Mouse (Mus musculus) embryonic facial prominence, embryonic 10.5 days (tissue): ENCODE measurements around the gene Alg9. TPM values are rescaled to one million over a fixed set of nuclear protein-coding genes. Genes with fewer than 3 reads are reported as not detected.

Experiments
- DNase-seq: peaks from one replicate; pipeline ENCODE4 v3.0.0-alpha.2; 2017; ENCODE audit warnings: low spot score
- H3K27ac ChIP-seq: fragments of 300-500 bp; sonication (generic); replicated peaks from 2 replicates; pipeline ENCODE4 v1.5.1; 2016; ENCODE audit warnings: mild to moderate bottlenecking
- H3K27me3 ChIP-seq: fragments of 300-500 bp; sonication (generic); replicated peaks from 2 replicates; pipeline ENCODE4 v1.6.1; 2016; ENCODE audit warnings: low read depth, mild to moderate bottlenecking; ENCODE audit not compliant: poor library complexity, severe bottlenecking
- H3K36me3 ChIP-seq: fragments of 300-500 bp; sonication (generic); replicated peaks from 2 replicates; pipeline ENCODE4 v1.6.1; 2016; ENCODE audit warnings: mild to moderate bottlenecking, moderate library complexity
- H3K4me1 ChIP-seq: fragments of 300-500 bp; sonication (generic); 2 replicates; pipeline ENCODE4 v1.6.1; 2016
- H3K4me3 ChIP-seq: fragments of 300-500 bp; sonication (generic); 2 replicates; pipeline ENCODE4 v1.5.1; 2016; ENCODE audit warnings: mild to moderate bottlenecking, moderate library complexity
- H3K9me3 ChIP-seq: fragments of 300-500 bp; sonication (generic); 2 replicates; pipeline ENCODE4 v1.6.1; 2016; ENCODE audit warnings: mild to moderate bottlenecking
- WGBS: fragments of 180-500 bp; shearing (Covaris S2); methylation state at CpG from one replicate; pipeline ENCODE4 v1.1.7; 2016; 5-methylcytosine and 5-hydroxymethylcytosine counted together
- polyA plus RNA-seq: library from polyadenylated mRNA; unstranded; fragments of >200 nt; fragmentation: Nextera tagmentation; extraction: Ambion mirVana; gene quantifications from 2 replicates; pipeline ENCODE4 v1.2.1, GENCODE M21; 2016

Gene Alg9
- polyA plus RNA-seq, 1 experiment from 2014 or later: 40.1 TPM

GRCm38 (mm10) chr9:50768107-50769002 is 6.5 kb upstream of the Alg9 start, which contains the start of gene Fdxacb1:
Gene Fdxacb1 (plus strand): TSS chr9:50768236.
- Histone ChIP-seq H3K4me3 (peak within 1 kb of the TSS; percentile 78), H3K27me3 (no peaks in the 10 kb centered on the region), H3K36me3 (peaks cover 17% of the 10 kb centered on the region), H3K9me3 (no peaks in the 10 kb centered on the region), H3K4me1 (peaks cover 16% of the 10 kb centered on the region), H3K27ac (peak within 1 kb of the TSS; percentile 94)
- DNase-seq: peak; percentile 97
- WGBS: 6% methylated on average over 59 of the region's 59 CpGs

- Histone ChIP-seq H3K9me3 (no peaks in the 10 kb centered on the region), H3K36me3 (peaks cover 17% of the 10 kb centered on the region), H3K27me3 (no peaks in the 10 kb centered on the region), H3K4me3 (no peak overlapping the region), H3K27ac (no peak overlapping the region), H3K4me1 (peaks cover 25% of the 10 kb centered on the region)
- WGBS: 83% methylated on average over 2 of the region's 2 CpGs
- no peak for DNase-seq
Measured at GRCm38 (mm10) chr9:50770011-50770410, 4.8 kb upstream of the Alg9 start.

- Histone ChIP-seq H3K27ac (no peak overlapping the region), H3K9me3 (no peaks in the 10 kb centered on the region), H3K4me3 (peak overlapping the region; percentile 94; the same call in 1 of the 2 replicates), H3K36me3 (peaks cover 38% of the 10 kb centered on the region), H3K27me3 (no peaks in the 10 kb centered on the region), H3K4me1 (peaks cover 29% of the 10 kb centered on the region)
- WGBS: 85% methylated on average over 4 of the region's 4 CpGs
- DNase-seq: no peak
Measured at GRCm38 (mm10) chr9:50774026-50774462, 775 bp upstream of the Alg9 start.

- Histone ChIP-seq H3K4me3 (peak overlapping the region; percentile 94), H3K36me3 (peaks cover 53% of the 10 kb centered on the region), H3K27me3 (no peaks in the 10 kb centered on the region), H3K9me3 (no peaks in the 10 kb centered on the region), H3K27ac (peak overlapping the region; percentile 96), H3K4me1 (peaks cover 23% of the 10 kb centered on the region)
- DNase-seq: no peak
- WGBS: under 1% methylated on average over 30 of the region's 30 CpGs
Measured at GRCm38 (mm10) chr9:50775662-50776126, 875 bp downstream of the Alg9 start.

- Histone ChIP-seq H3K36me3 (peaks cover 53% of the 10 kb centered on the region), H3K9me3 (no peaks in the 10 kb centered on the region), H3K4me3 (peak overlapping the region; percentile 94), H3K4me1 (peaks cover 23% of the 10 kb centered on the region), H3K27me3 (no peaks in the 10 kb centered on the region), H3K27ac (peak overlapping the region; percentile 96)
- no peak for DNase-seq
- 70% methylated on average over 11 of the region's 11 CpGs for whole genome bisulfite sequencing
Measured at GRCm38 (mm10) chr9:50776162-50776760, 1.4 kb downstream of the Alg9 start.

GRCm38 (mm10) chr9:50782155-50782554 is 7.3 kb downstream of the Alg9 start:
- no peak overlapping the region for H3K27ac ChIP-seq
- peaks cover 98% of the 10 kb centered on the region for H3K36me3 ChIP-seq
- peak; percentile 48 for DNase-seq
- no peaks in the 10 kb centered on the region for H3K27me3 ChIP-seq
- 73% methylated on average over 2 of the region's 2 CpGs for WGBS
- no peaks in the 10 kb centered on the region for H3K9me3 ChIP-seq
- no peaks in the 10 kb centered on the region for H3K4me1 ChIP-seq
- H3K4me3 ChIP-seq: no peak overlapping the region

- no peak for DNase-seq
- Histone ChIP-seq H3K4me1 (no peaks in the 10 kb centered on the region), H3K27me3 (no peaks in the 10 kb centered on the region), H3K27ac (no peak overlapping the region), H3K9me3 (no peaks in the 10 kb centered on the region), H3K4me3 (no peak overlapping the region), H3K36me3 (peaks cover 69% of the 10 kb centered on the region)
- WGBS: 91% methylated on average over 3 of the region's 3 CpGs
Measured at GRCm38 (mm10) chr9:50795266-50795665, 20.4 kb downstream of the Alg9 start.

- peaks cover 69% of the 10 kb centered on the region for H3K36me3 ChIP-seq
- WGBS: 87% methylated on average over 8 of the region's 8 CpGs
Measured at GRCm38 (mm10) chr9:50796776-50797175, 22.0 kb downstream of the Alg9 start.

GRCm38 (mm10) chr9:50797641-50798040 is 22.8 kb downstream of the Alg9 start:
- Histone ChIP-seq H3K27me3 (no peaks in the 10 kb centered on the region), H3K4me1 (no peaks in the 10 kb centered on the region), H3K36me3 (peaks cover 69% of the 10 kb centered on the region), H3K27ac (no peak overlapping the region), H3K4me3 (no peak overlapping the region), H3K9me3 (no peaks in the 10 kb centered on the region)
- no peak for DNase-seq
- 96% methylated on average over 7 of the region's 7 CpGs for WGBS

More at GRCm38 (mm10) chr9:50796776-50797175, 22.0 kb downstream of the Alg9 start:
- no peaks in the 10 kb centered on the region for H3K4me1 ChIP-seq
- no peak for DNase-seq
- H3K27me3 ChIP-seq: no peaks in the 10 kb centered on the region
- H3K9me3 ChIP-seq: no peaks in the 10 kb centered on the region
- no peak overlapping the region for H3K27ac ChIP-seq
- H3K4me3 ChIP-seq: no peak overlapping the region

- Histone ChIP-seq H3K4me1 (no peaks in the 10 kb centered on the region), H3K4me3 (no peak overlapping the region), H3K27me3 (no peaks in the 10 kb centered on the region), H3K36me3 (peaks cover 73% of the 10 kb centered on the region), H3K27ac (no peak overlapping the region), H3K9me3 (no peaks in the 10 kb centered on the region)
- no peak for DNase-seq
- 85% methylated on average over 5 of the region's 5 CpGs for WGBS
Measured at GRCm38 (mm10) chr9:50798368-50798767, 23.5 kb downstream of the Alg9 start.

GRCm38 (mm10) chr9:50800985-50801384 is 26.2 kb downstream of the Alg9 start:
- Histone ChIP-seq H3K4me1 (no peaks in the 10 kb centered on the region), H3K27ac (no peak overlapping the region), H3K9me3 (no peaks in the 10 kb centered on the region), H3K36me3 (peaks cover 78% of the 10 kb centered on the region), H3K27me3 (no peaks in the 10 kb centered on the region), H3K4me3 (no peak overlapping the region)
- peak; percentile 30 for DNase-seq
- WGBS: 62% methylated on average over 2 of the region's 2 CpGs

- H3K4me1 ChIP-seq: no peaks in the 10 kb centered on the region
- H3K27me3 ChIP-seq: no peaks in the 10 kb centered on the region
- H3K9me3 ChIP-seq: no peaks in the 10 kb centered on the region
- 90% methylated on average over 7 of the region's 7 CpGs for WGBS
- no peak overlapping the region for H3K4me3 ChIP-seq
- DNase-seq: no peak
- H3K36me3 ChIP-seq: peaks cover 83% of the 10 kb centered on the region
- 0 out of 2 replicates have a peak overlapping the region, but pooled peaks have one; percentile 6 for H3K27ac ChIP-seq
Measured at GRCm38 (mm10) chr9:50803055-50803671, 28.3 kb downstream of the Alg9 start.
